Mouse (Mus musculus) liver, embryonic 12.5 days (tissue): ENCODE data around the gene Gm11938. TPM values are rescaled to one million over a fixed set of nuclear protein-coding genes. Genes with fewer than 3 reads are reported as not detected.

ENCODE experiments used
- ATAC-seq: fragments of 200-750 bp; cut with Nextera tagmentation; 2 replicates; pipeline ENCODE4 v1.8.0; 2017; ENCODE audit warnings: moderate number of reproducible peaks, mild to moderate bottlenecking, moderate library complexity
- H3K27ac ChIP-seq: fragments of 300-500 bp; sonication (generic); 2 replicates; pipeline ENCODE4 v1.5.1; 2016; ENCODE audit warnings: mild to moderate bottlenecking
- H3K27me3 ChIP-seq: fragments of 300-500 bp; sonication (generic); replicated peaks from 2 replicates; pipeline ENCODE4 v1.6.1; 2016; ENCODE audit warnings: mild to moderate bottlenecking, moderate library complexity
- H3K36me3 ChIP-seq: fragments of 300-500 bp; sonication (generic); 2 replicates; pipeline ENCODE4 v1.6.1; 2016; ENCODE audit warnings: mild to moderate bottlenecking, moderate library complexity
- H3K4me1 ChIP-seq: fragments of 300-500 bp; sonication (generic); 2 replicates; pipeline ENCODE4 v1.6.1; 2016
- H3K4me2 ChIP-seq: fragments of 300-500 bp; sonication (generic); 2 replicates; pipeline ENCODE4 v1.6.1; 2016; ENCODE audit warnings: mild to moderate bottlenecking, moderate library complexity
- H3K4me3 ChIP-seq: fragments of 300-500 bp; sonication (generic); 2 replicates; pipeline ENCODE4 v1.5.1; 2016; ENCODE audit warnings: mild to moderate bottlenecking, moderate library complexity
- H3K9ac ChIP-seq: fragments of 300-500 bp; sonication (generic); 2 replicates; pipeline ENCODE4 v1.6.1; 2016; ENCODE audit warnings: mild to moderate bottlenecking, moderate library complexity
- H3K9me3 ChIP-seq: fragments of 300-500 bp; sonication (generic); replicated peaks from 2 replicates; pipeline ENCODE4 v1.6.1; 2016; ENCODE audit warnings: mild to moderate bottlenecking, moderate library complexity
- WGBS: fragments of 180-500 bp; shearing (Covaris S2); methylation state at CpG from one replicate; pipeline ENCODE4 v1.1.7; 2016; ENCODE audit not compliant: insufficient replicate concordance; 5-methylcytosine and 5-hydroxymethylcytosine counted together
- polyA plus RNA-seq: library from polyadenylated mRNA; unstranded; fragments of >200 nt; fragmentation: Nextera tagmentation; extraction: Ambion mirVana; gene quantifications from 2 replicates; pipeline ENCODE4 v1.2.1, GENCODE M21; 2016

The Gm11938 gene
- polyA plus RNA-seq, 1 experiment from 2014 or later, result not detected

- Histone ChIP-seq H3K4me2 (no peak overlapping the region), H3K27me3 (no peaks in the 10 kb centered on the region), H3K9me3 (no peaks in the 10 kb centered on the region), H3K4me3 (no peak overlapping the region), H3K4me1 (no peaks in the 10 kb centered on the region), H3K36me3 (no peaks in the 10 kb centered on the region), H3K9ac (no peak overlapping the region), H3K27ac (no peak overlapping the region)
- no peak for ATAC-seq
- 67% methylated on average over 6 of the region's 6 CpGs for WGBS
These were observed 40.5 kb downstream of the Gm11938 start for GRCm38 (mm10) chr11:99562580-99562979.

- Histone ChIP-seq H3K27ac (no peak within 1 kb of the TSS), H3K4me2 (no peak within 1 kb of the TSS), H3K9ac (no peak within 1 kb of the TSS), H3K4me1 (no peaks in the 10 kb centered on the region), H3K27me3 (no peaks in the 10 kb centered on the region), H3K9me3 (no peaks in the 10 kb centered on the region), H3K4me3 (no peak within 1 kb of the TSS), H3K36me3 (no peaks in the 10 kb centered on the region)
- ATAC-seq, result no peak
- 76% methylated on average over 9 of the region's 9 CpGs for WGBS
These were observed 43.7 kb downstream of the Gm11938 start, which contains the start of gene Gm11939 for GRCm38 (mm10) chr11:99559366-99559765. TSS of gene Gm11939 (minus strand) at chr11:99559466.

- no peak overlapping the region for H3K9ac ChIP-seq
- H3K9me3 ChIP-seq, result no peaks in the 10 kb centered on the region
- no peaks in the 10 kb centered on the region for H3K27me3 ChIP-seq
- H3K4me3 ChIP-seq, result no peak overlapping the region
- no peaks in the 10 kb centered on the region for H3K4me1 ChIP-seq
- no peak for ATAC-seq
- 57% methylated on average over 3 of the region's 3 CpGs for WGBS
- no peak overlapping the region for H3K27ac ChIP-seq
- no peaks in the 10 kb centered on the region for H3K36me3 ChIP-seq
- no peak overlapping the region for H3K4me2 ChIP-seq
These were observed 44.9 kb downstream of the Gm11938 start for GRCm38 (mm10) chr11:99557976-99558745.

GRCm38 (mm10) chr11:99556753-99557152 lies 46.4 kb downstream of the Gm11938 start, which contains the start of gene Krtap3-2:
TSS of gene Krtap3-2 (minus strand) at chr11:99556853.
- ATAC-seq, result no peak
- H3K36me3 ChIP-seq, result no peaks in the 10 kb centered on the region
- no peaks in the 10 kb centered on the region for H3K27me3 ChIP-seq
- H3K4me3 ChIP-seq, result no peak within 1 kb of the TSS
- H3K27ac ChIP-seq, result no peak within 1 kb of the TSS
- H3K9ac ChIP-seq, result no peak within 1 kb of the TSS
- 53% methylated on average over 2 of the region's 2 CpGs for WGBS
- H3K4me1 ChIP-seq, result no peaks in the 10 kb centered on the region
- no peak within 1 kb of the TSS for H3K4me2 ChIP-seq
- no peaks in the 10 kb centered on the region for H3K9me3 ChIP-seq

- no peak overlapping the region for H3K4me2 ChIP-seq
- no peak overlapping the region for H3K4me3 ChIP-seq
- no peaks in the 10 kb centered on the region for H3K4me1 ChIP-seq
- 52% methylated on average over 2 of the region's 2 CpGs for WGBS
- no peaks in the 10 kb centered on the region for H3K27me3 ChIP-seq
- H3K36me3 ChIP-seq, result no peaks in the 10 kb centered on the region
- H3K9me3 ChIP-seq, result no peaks in the 10 kb centered on the region
- no peak for ATAC-seq
- H3K9ac ChIP-seq, result no peak overlapping the region
- H3K27ac ChIP-seq, result no peak overlapping the region
These were observed 46.9 kb downstream of the Gm11938 start for GRCm38 (mm10) chr11:99556195-99556594.

Other genes starting within 250 kb of the Gm11938 start
- gene Krt28, start 228.4 kb downstream of the Gm11938 start, polyA plus RNA-seq, result 0.07 and 0.11 TPM in 2 replicates
- 5.2 and 6.1 TPM in 2 replicates for gene Krt10, start 213.9 kb downstream of the Gm11938 start, polyA plus RNA-seq
- 0.06 TPM in 1 of 2 replicates, not detected in the other for gene Krt12, start 181.0 kb downstream of the Gm11938 start, polyA plus RNA-seq
- gene Krt20, start 165.2 kb downstream of the Gm11938 start, polyA plus RNA-seq, result 23.5 and 24.6 TPM in 2 replicates
- gene Krt23, start 110.2 kb downstream of the Gm11938 start, polyA plus RNA-seq, result 0.20 and 0.35 TPM in 2 replicates
- gene Krt39, start 82.0 kb downstream of the Gm11938 start, polyA plus RNA-seq, result not detected in 2 replicates
- not detected in 2 replicates for gene Krt40, start 60.1 kb downstream of the Gm11938 start, polyA plus RNA-seq
- gene Krtap3-3, start 52.4 kb downstream of the Gm11938 start, polyA plus RNA-seq, result not detected in 2 replicates
- not detected in 2 replicates for gene Krtap3-2, start 46.5 kb downstream of the Gm11938 start, polyA plus RNA-seq
- not detected in 2 replicates for gene Gm11939, start 43.8 kb downstream of the Gm11938 start, polyA plus RNA-seq
- gene Krtap3-1, start 36.7 kb downstream of the Gm11938 start, polyA plus RNA-seq, result not detected in 2 replicates
- gene Krtap1-5, start 22.3 kb downstream of the Gm11938 start, polyA plus RNA-seq, result not detected in 2 replicates
- gene Krtap1-4, start 19.7 kb downstream of the Gm11938 start, polyA plus RNA-seq, result not detected in 2 replicates
- not detected in 2 replicates for gene Krtap1-3, start 12.0 kb downstream of the Gm11938 start, polyA plus RNA-seq
- not detected in 2 replicates for gene Krtap9-3, start 5.2 kb downstream of the Gm11938 start, polyA plus RNA-seq
- not detected in 2 replicates for gene Gm11937, start 6.9 kb upstream of the Gm11938 start, polyA plus RNA-seq
- gene Krtap2-4, start 11.5 kb upstream of the Gm11938 start, polyA plus RNA-seq, result not detected in 2 replicates
- not detected in 2 replicates for gene Gm11562, start 17.1 kb upstream of the Gm11938 start, polyA plus RNA-seq
- not detected in 2 replicates for gene Krtap4-1, start 24.9 kb upstream of the Gm11938 start, polyA plus RNA-seq
- not detected in 2 replicates for gene Krtap4-2, start 31.8 kb upstream of the Gm11938 start, polyA plus RNA-seq
- gene Krtap4-7, start 40.8 kb upstream of the Gm11938 start, polyA plus RNA-seq, result not detected in 2 replicates
- gene Gm11555, start 46.9 kb upstream of the Gm11938 start, polyA plus RNA-seq, result not detected in 2 replicates
- gene Gm11563, start 55.7 kb upstream of the Gm11938 start, polyA plus RNA-seq, result not detected in 2 replicates
- gene Krtap4-6, start 62.7 kb upstream of the Gm11938 start, polyA plus RNA-seq, result not detected in 2 replicates
- gene Gm14190, start 87.4 kb upstream of the Gm11938 start, polyA plus RNA-seq, result not detected in 2 replicates
- gene Gm14180, start 131.0 kb upstream of the Gm11938 start, polyA plus RNA-seq, result not detected in 2 replicates
- not detected in 2 replicates for gene Gm11595, start 169.6 kb upstream of the Gm11938 start, polyA plus RNA-seq
- gene Krtap4-8, start 177.4 kb upstream of the Gm11938 start, polyA plus RNA-seq, result not detected in 2 replicates
- gene Krtap4-9, start 181.9 kb upstream of the Gm11938 start, polyA plus RNA-seq, result not detected in 2 replicates
- not detected in 2 replicates for gene Gm11596, start 190.2 kb upstream of the Gm11938 start, polyA plus RNA-seq
- gene Gm11569, start 195.6 kb upstream of the Gm11938 start, polyA plus RNA-seq, result not detected in 2 replicates
- gene Gm11554, start 201.1 kb upstream of the Gm11938 start, polyA plus RNA-seq, result not detected in 2 replicates
- gene Krtap4-13, start 206.6 kb upstream of the Gm11938 start, polyA plus RNA-seq, result not detected in 2 replicates
- gene Gm11564, start 212.4 kb upstream of the Gm11938 start, polyA plus RNA-seq, result not detected in 2 replicates
- gene 2300003K06Rik, start 234.8 kb upstream of the Gm11938 start, polyA plus RNA-seq, result not detected in 2 replicates
- gene Krtap4-16, start 248.3 kb upstream of the Gm11938 start, polyA plus RNA-seq, result not detected in 2 replicates